8 mouse cellular contexts compared by ENCODE assay signal in genomic region chr2:148338308-148338768, GRCm38 (mm10). TPM values are rescaled to one million over a fixed set of nuclear protein-coding genes. Genes with fewer than 3 reads are reported as not detected.
DNase-seq lines count a peak whose midpoint lies in the region; ATAC-seq and TF ChIP-seq lines count a peak whose summit lies in the region.

No protein-coding gene starts in this region.

- DNase-seq in hindbrain, embryonic 11.5 days (ENCODE audit: low spot score): no peak
- peak; percentile 53 for DNase-seq in embryonic facial prominence, embryonic 14.5 days (ENCODE audit: low spot score)
- DNase-seq in kidney, adult 9 months: peak; percentile 80
- DNase-seq in lung, postnatal 25 days (ENCODE audit: low spot score): peak; percentile 83
- DNase-seq in layer of hippocampus, postnatal 10 days (ENCODE audit: low spot score in 2 of 2): no peak
- no peak for DNase-seq in thymus, adult 2 months

- no peaks in the 10 kb centered on the region for H3K9me3 ChIP-seq in hindbrain, embryonic 11.5 days (ENCODE audit: control insufficient read depth, low read length)
- no peaks in the 10 kb centered on the region for H3K9me3 ChIP-seq in hindbrain, embryonic 12.5 days (replicated peaks)
- no peaks in the 10 kb centered on the region for H3K9me3 ChIP-seq in embryonic facial prominence, embryonic 14.5 days (ENCODE audit: control insufficient read depth, low read length)

- H3K4me1 ChIP-seq in hindbrain, embryonic 11.5 days (replicated peaks; ENCODE audit: control insufficient read depth, insufficient read depth, low read length): no peaks in the 10 kb centered on the region
- H3K4me1 ChIP-seq in hindbrain, embryonic 12.5 days: no peaks in the 10 kb centered on the region
- H3K4me1 ChIP-seq in embryonic facial prominence, embryonic 14.5 days (ENCODE audit: control insufficient read depth, insufficient read depth, low read length): no peaks in the 10 kb centered on the region
- H3K4me1 ChIP-seq in thymus, adult 2 months (replicated peaks; ENCODE audit: control insufficient read depth, insufficient read depth, low read length): no peaks in the 10 kb centered on the region

- H3K27ac ChIP-seq in hindbrain, embryonic 11.5 days (ENCODE audit: low read depth, low read length): no peak overlapping the region
- H3K27ac ChIP-seq in hindbrain, embryonic 12.5 days: no peak overlapping the region
- H3K27ac ChIP-seq in embryonic facial prominence, embryonic 14.5 days (replicated peaks; ENCODE audit: low read depth, low read length): no peak overlapping the region
- H3K27ac ChIP-seq in thymus, adult 2 months (ENCODE audit: control insufficient read depth, insufficient read depth, low read length): no peak overlapping the region

- no peaks in the 10 kb centered on the region for H3K27me3 ChIP-seq in hindbrain, embryonic 11.5 days (ENCODE audit: control insufficient read depth, insufficient read depth, low read length)
- H3K27me3 ChIP-seq in hindbrain, embryonic 12.5 days: no peaks in the 10 kb centered on the region
- no peaks in the 10 kb centered on the region for H3K27me3 ChIP-seq in embryonic facial prominence, embryonic 14.5 days (replicated peaks; ENCODE audit: control insufficient read depth, insufficient read depth, low read length)
- H3K27me3 ChIP-seq in thymus, adult 2 months (ENCODE audit: control insufficient read depth, insufficient read depth, low read length): no peaks in the 10 kb centered on the region

- no peak overlapping the region for H3K4me2 ChIP-seq in hindbrain, embryonic 11.5 days (replicated peaks; ENCODE audit: low read depth, low read length)
- H3K4me2 ChIP-seq in hindbrain, embryonic 12.5 days (replicated peaks): no peak overlapping the region
- no peak overlapping the region for H3K4me2 ChIP-seq in embryonic facial prominence, embryonic 14.5 days (ENCODE audit: low read depth, low read length)

- 54% methylated on average over 6 of the region's 6 CpGs for WGBS in hindbrain, embryonic 11.5 days
- WGBS in hindbrain, embryonic 12.5 days: 52% methylated on average over 6 of the region's 6 CpGs
- WGBS in embryonic facial prominence, embryonic 14.5 days: 35% methylated on average over 6 of the region's 6 CpGs
- 60% methylated on average over 6 of the region's 6 CpGs for WGBS in thymus, adult 2 months

- ATAC-seq in hindbrain, embryonic 11.5 days (ENCODE audit: low FRiP score): peak; percentile 43; the same call in 1 of the 2 replicates
- no peak for ATAC-seq in hindbrain, embryonic 12.5 days (ENCODE audit: low FRiP score)
- ATAC-seq in embryonic facial prominence, embryonic 14.5 days (ENCODE audit: low read depth): 0 out of 2 replicates have a peak, but pooled peaks have one; percentile 33
- no peak for ATAC-seq in erythroid progenitor cell, adult 5-6 weeks (replicated peaks; ENCODE audit: low FRiP score, poor library complexity, severe bottlenecking)

- no peak for TF ChIP-seq CTCF in thymus, adult 2 months (IDR thresholded peaks at IDR 0.05; ENCODE audit: borderline replicate concordance, control insufficient read depth, extremely low read depth, insufficient read depth, low read length, poor library complexity)

- H3K4me3 ChIP-seq in hindbrain, embryonic 11.5 days (ENCODE audit: low read depth, low read length): no peak overlapping the region
- H3K4me3 ChIP-seq in hindbrain, embryonic 12.5 days: no peak overlapping the region
- no peak overlapping the region for H3K4me3 ChIP-seq in embryonic facial prominence, embryonic 14.5 days (ENCODE audit: low read depth, low read length)
- no peak overlapping the region for H3K4me3 ChIP-seq in thymus, adult 2 months (ENCODE audit: control insufficient read depth, insufficient read depth, low read length)

- no peaks in the 10 kb centered on the region for H3K36me3 ChIP-seq in hindbrain, embryonic 11.5 days (ENCODE audit: control insufficient read depth, insufficient read depth, low read length)
- H3K36me3 ChIP-seq in hindbrain, embryonic 12.5 days: no peaks in the 10 kb centered on the region
- no peaks in the 10 kb centered on the region for H3K36me3 ChIP-seq in embryonic facial prominence, embryonic 14.5 days (ENCODE audit: control insufficient read depth, insufficient read depth, low read length)
- no peaks in the 10 kb centered on the region for H3K36me3 ChIP-seq in thymus, adult 2 months (ENCODE audit: control insufficient read depth, insufficient read depth, low read length)

- no peak for TF ChIP-seq POLR2A in thymus, adult 2 months (IDR thresholded peaks at IDR 0.05; ENCODE audit: control insufficient read depth, extremely low read depth, insufficient read depth, low read length, poor library complexity)

- H3K9ac ChIP-seq in hindbrain, embryonic 11.5 days (ENCODE audit: low read depth, low read length): no peak overlapping the region
- H3K9ac ChIP-seq in hindbrain, embryonic 12.5 days: no peak overlapping the region
- no peak overlapping the region for H3K9ac ChIP-seq in embryonic facial prominence, embryonic 14.5 days (ENCODE audit: low read depth, low read length)

RNA-seq across cellular contexts. Expression of gene Sstr4, which starts 56.8 kb away (rescaled TPM):
- polyA plus RNA-seq in hindbrain, embryonic 11.5 days (2014; fragmentation: Nextera tagmentation; extraction: Ambion mirVana): 0.75 and 0.85 TPM in 2 replicates
- polyA plus RNA-seq in hindbrain, embryonic 12.5 days (2016; fragmentation: Nextera tagmentation; extraction: Ambion mirVana): 1.7 TPM in 2 replicates
- 4.1 and 4.9 TPM in 2 replicates for polyA plus RNA-seq in embryonic facial prominence, embryonic 14.5 days (2014; fragmentation: Nextera tagmentation; extraction: Ambion mirVana)
- not detected in 2 replicates for total RNA-seq in erythroid progenitor cell, adult 5-6 weeks (2015; ENCODE audit: low replicate concordance)
- total RNA-seq in erythroid progenitor cell, adult 5-6 weeks (2017; ENCODE audit: low replicate concordance): not detected in 2 replicates
- total RNA-seq in layer of hippocampus, postnatal 10 days (2021): 10 to 100 TPM; 44.5 to 52.2 TPM
- 0.26 and 0.34 TPM in 2 replicates for polyA plus RNA-seq in thymus, adult 2 months (2012; rRNA removed)

Comparison
In these comparisons a context has a peak if more than half of its experiments do, and no peak if none do; other contexts are left out.
1. ATAC-seq: peak in hindbrain, embryonic 11.5 days (single experiment) and embryonic facial prominence, embryonic 14.5 days (single experiment); none in hindbrain, embryonic 12.5 days (single experiment) and erythroid progenitor cell, adult 5-6 weeks (single experiment).
2. DNase-seq: peak in embryonic facial prominence, embryonic 14.5 days (single experiment), kidney, adult 9 months (single experiment) and lung, postnatal 25 days (single experiment); none in hindbrain, embryonic 11.5 days (single experiment), layer of hippocampus, postnatal 10 days (0 of 2) and thymus, adult 2 months (single experiment).